Mouse (Mus musculus): Measurements from ENCODE around the gene Med15.

DNA sequence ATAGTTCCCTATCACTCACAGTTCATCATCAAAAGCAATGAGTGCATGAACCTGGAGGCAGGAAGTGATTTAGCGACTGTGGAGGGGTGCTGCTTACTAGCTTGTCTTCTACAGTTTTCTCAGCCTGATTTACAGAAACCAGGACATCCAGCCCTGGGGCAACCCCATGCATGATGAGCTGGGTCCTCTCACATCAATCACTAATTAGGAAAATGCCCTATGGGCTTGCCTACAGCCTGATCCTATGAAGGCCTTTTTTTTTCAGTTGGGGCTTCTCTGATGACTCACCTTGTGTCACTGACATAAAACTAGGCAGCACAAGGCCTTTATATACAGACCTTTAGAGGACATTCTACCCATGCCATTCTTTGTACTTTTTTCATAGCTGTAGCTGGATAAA is 47.0 kb upstream of the Med15 start:
- TF ChIP-seq CTCF (IDR thresholded peaks at IDR 0.05; ENCODE audit: control insufficient read depth, insufficient read depth, insufficient replicate concordance, low read depth, low read length) (no peak), POLR2A (IDR thresholded peaks at IDR 0.05; ENCODE audit: control insufficient read depth, low read depth, low read length) (no peak)

All from testis, adult 2 months (tissue).